Mouse (Mus musculus) liver, embryonic 12.5 days (tissue): ENCODE measurements around the gene Ifitm5. TPM values are rescaled to one million over a fixed set of nuclear protein-coding genes. Genes with fewer than 3 reads are reported as not detected.
A peak's percentile ranks its signal among the peaks of the same experiment; 100 is the strongest.

Experiments used
- ATAC-seq: fragments of 200-750 bp; cut with Nextera tagmentation; 2 replicates; pipeline ENCODE4 v1.8.0; 2017; ENCODE audit warnings: moderate number of reproducible peaks, mild to moderate bottlenecking, moderate library complexity
- H3K27ac ChIP-seq: fragments of 300-500 bp; sonication (generic); 2 replicates; pipeline ENCODE4 v1.5.1; 2016; ENCODE audit warnings: mild to moderate bottlenecking
- H3K27me3 ChIP-seq: fragments of 300-500 bp; sonication (generic); replicated peaks from 2 replicates; pipeline ENCODE4 v1.6.1; 2016; ENCODE audit warnings: mild to moderate bottlenecking, moderate library complexity
- H3K36me3 ChIP-seq: fragments of 300-500 bp; sonication (generic); 2 replicates; pipeline ENCODE4 v1.6.1; 2016; ENCODE audit warnings: mild to moderate bottlenecking, moderate library complexity
- H3K4me1 ChIP-seq: fragments of 300-500 bp; sonication (generic); 2 replicates; pipeline ENCODE4 v1.6.1; 2016
- H3K4me2 ChIP-seq: fragments of 300-500 bp; sonication (generic); 2 replicates; pipeline ENCODE4 v1.6.1; 2016; ENCODE audit warnings: mild to moderate bottlenecking, moderate library complexity
- H3K4me3 ChIP-seq: fragments of 300-500 bp; sonication (generic); 2 replicates; pipeline ENCODE4 v1.5.1; 2016; ENCODE audit warnings: mild to moderate bottlenecking, moderate library complexity
- H3K9ac ChIP-seq: fragments of 300-500 bp; sonication (generic); 2 replicates; pipeline ENCODE4 v1.6.1; 2016; ENCODE audit warnings: mild to moderate bottlenecking, moderate library complexity
- H3K9me3 ChIP-seq: fragments of 300-500 bp; sonication (generic); replicated peaks from 2 replicates; pipeline ENCODE4 v1.6.1; 2016; ENCODE audit warnings: mild to moderate bottlenecking, moderate library complexity
- WGBS: fragments of 180-500 bp; shearing (Covaris S2); methylation state at CpG from one replicate; pipeline ENCODE4 v1.1.7; 2016; ENCODE audit not compliant: insufficient replicate concordance; 5-methylcytosine and 5-hydroxymethylcytosine counted together
- polyA plus RNA-seq: library from polyadenylated mRNA; unstranded; fragments of >200 nt; fragmentation: Nextera tagmentation; extraction: Ambion mirVana; gene quantifications from 2 replicates; pipeline ENCODE4 v1.2.1, GENCODE M21; 2016

Ifitm5 gene
- polyA plus RNA-seq, 1 experiment from 2014 or later: 0.99 TPM

DNA sequence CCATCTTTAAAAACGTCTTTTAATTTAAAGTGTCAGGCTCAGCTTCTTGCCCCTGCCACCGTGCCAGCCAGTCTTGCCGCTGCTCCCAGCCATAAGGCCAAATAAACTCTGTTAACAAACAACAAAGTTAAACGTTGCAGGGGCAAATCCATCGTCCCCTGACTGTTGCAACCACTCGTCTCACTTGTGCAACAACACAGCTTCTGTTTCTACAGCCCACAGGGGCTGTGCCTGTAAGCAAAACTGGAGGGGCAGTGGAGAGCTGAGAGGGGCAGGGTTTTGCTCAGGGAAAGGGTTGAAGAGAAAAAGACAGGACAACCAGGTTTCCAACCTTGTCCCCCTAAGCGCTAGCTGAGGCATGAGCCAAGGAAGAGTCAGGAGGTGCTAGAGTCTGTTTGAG is 41.9 kb downstream of the Ifitm5 start:
- no peak for ATAC-seq
- no peak overlapping the region for H3K9ac ChIP-seq
- H3K9me3 ChIP-seq: no peaks in the 10 kb centered on the region
- H3K4me1 ChIP-seq: peaks cover 21% of the 10 kb centered on the region
- no peaks in the 10 kb centered on the region for H3K36me3 ChIP-seq
- WGBS: 36% methylated on average over 7 of the region's 7 CpGs
- peaks cover 3% of the 10 kb centered on the region; the same call in 1 of the 2 replicates for H3K27me3 ChIP-seq
- no peak overlapping the region for H3K4me3 ChIP-seq
- H3K4me2 ChIP-seq: peak overlapping the region; percentile 68
- peak overlapping the region; percentile 51 for H3K27ac ChIP-seq

DNA sequence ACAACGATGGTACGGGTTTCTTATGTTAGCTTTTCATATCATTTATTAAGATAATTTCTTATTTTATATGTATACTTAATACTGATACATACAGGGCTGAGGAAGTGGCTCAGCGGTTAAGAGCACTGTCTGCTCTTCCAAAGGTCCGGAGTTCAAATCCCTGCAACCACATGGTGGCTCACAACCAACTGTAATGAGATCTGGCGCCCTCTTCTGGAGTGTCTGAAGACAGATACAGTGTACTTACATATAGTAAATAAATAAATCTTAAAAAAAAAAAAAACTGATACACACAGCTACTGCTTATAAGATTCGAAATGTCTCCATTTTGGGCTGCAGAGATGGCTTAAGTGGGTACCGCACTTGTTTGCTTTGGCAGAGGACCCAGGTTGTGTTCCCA is 42.4 kb downstream of the Ifitm5 start:
- peaks cover 19% of the 10 kb centered on the region for H3K4me1 ChIP-seq
- no peaks in the 10 kb centered on the region for H3K9me3 ChIP-seq
- no peaks in the 10 kb centered on the region for H3K36me3 ChIP-seq
- H3K4me2 ChIP-seq: no peak overlapping the region
- ATAC-seq: no peak
- no peak overlapping the region for H3K4me3 ChIP-seq
- peaks cover 3% of the 10 kb centered on the region; the same call in 1 of the 2 replicates for H3K27me3 ChIP-seq
- WGBS: 69% methylated on average over 7 of the region's 7 CpGs
- H3K9ac ChIP-seq: no peak overlapping the region
- peak overlapping the region; percentile 51 for H3K27ac ChIP-seq

DNA sequence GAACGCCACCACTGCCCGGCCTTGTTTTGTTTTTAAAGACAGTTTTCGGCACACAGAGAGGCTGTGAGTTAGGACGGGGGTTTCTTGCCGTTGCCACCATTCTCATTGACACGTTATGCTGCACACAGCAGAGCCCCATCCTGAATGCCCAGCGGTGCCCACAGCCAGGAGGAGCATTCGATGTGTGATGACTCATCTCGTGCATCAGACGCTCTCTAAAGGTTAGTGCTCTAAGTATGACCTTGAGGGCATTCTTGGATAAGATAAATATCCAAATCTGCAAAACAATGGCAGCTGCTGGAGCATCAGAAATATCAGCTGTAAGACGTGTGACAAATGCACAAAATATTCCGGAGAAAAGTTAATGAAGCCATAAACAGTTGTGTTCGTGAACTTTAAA is 43.0 kb downstream of the Ifitm5 start:
- H3K27ac ChIP-seq: no peak overlapping the region
- no peak overlapping the region for H3K4me2 ChIP-seq
- peaks cover 14% of the 10 kb centered on the region; the same call in 1 of the 2 replicates for H3K4me1 ChIP-seq
- H3K9ac ChIP-seq: no peak overlapping the region
- no peak overlapping the region for H3K4me3 ChIP-seq
- ATAC-seq: no peak
- 70% methylated on average over 13 of the region's 13 CpGs for WGBS
- H3K27me3 ChIP-seq: peaks cover 3% of the 10 kb centered on the region; the same call in 1 of the 2 replicates
- no peaks in the 10 kb centered on the region for H3K9me3 ChIP-seq
- H3K36me3 ChIP-seq: no peaks in the 10 kb centered on the region

DNA sequence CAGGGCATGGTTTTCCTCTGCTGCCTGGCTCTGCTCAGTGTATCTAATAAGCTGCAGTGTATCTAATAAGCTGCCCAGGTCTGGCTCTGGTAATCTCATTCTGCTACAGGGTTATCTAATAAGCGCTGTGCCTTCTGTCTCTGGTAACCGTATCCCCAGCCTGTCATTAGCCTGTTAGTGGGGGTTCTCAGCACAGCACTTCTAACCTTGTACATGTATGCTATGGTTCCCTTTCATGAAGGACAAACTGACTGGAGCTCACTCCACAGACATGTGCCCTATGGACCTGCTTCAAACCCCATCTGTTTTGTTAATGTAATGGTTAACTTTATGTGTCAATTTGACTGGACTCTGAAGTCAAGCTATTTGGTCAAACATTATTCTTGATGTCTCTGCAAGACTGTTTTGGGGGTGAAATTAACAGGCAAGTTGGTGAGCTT is 44.4 kb downstream of the Ifitm5 start:
- H3K9me3 ChIP-seq: no peaks in the 10 kb centered on the region
- no peaks in the 10 kb centered on the region for H3K36me3 ChIP-seq
- peak; percentile 46; the same call in 1 of the 2 replicates for ATAC-seq
- peak overlapping the region; percentile 28; the same call in 1 of the 2 replicates for H3K4me2 ChIP-seq
- H3K4me1 ChIP-seq: peaks cover 14% of the 10 kb centered on the region; the same call in 1 of the 2 replicates
- H3K9ac ChIP-seq: no peak overlapping the region
- peak overlapping the region; percentile 54 for H3K27ac ChIP-seq
- H3K4me3 ChIP-seq: no peak overlapping the region
- WGBS: 31% methylated on average over 2 of the region's 2 CpGs
- no peaks in the 10 kb centered on the region; the same call in 1 of the 2 replicates for H3K27me3 ChIP-seq

DNA sequence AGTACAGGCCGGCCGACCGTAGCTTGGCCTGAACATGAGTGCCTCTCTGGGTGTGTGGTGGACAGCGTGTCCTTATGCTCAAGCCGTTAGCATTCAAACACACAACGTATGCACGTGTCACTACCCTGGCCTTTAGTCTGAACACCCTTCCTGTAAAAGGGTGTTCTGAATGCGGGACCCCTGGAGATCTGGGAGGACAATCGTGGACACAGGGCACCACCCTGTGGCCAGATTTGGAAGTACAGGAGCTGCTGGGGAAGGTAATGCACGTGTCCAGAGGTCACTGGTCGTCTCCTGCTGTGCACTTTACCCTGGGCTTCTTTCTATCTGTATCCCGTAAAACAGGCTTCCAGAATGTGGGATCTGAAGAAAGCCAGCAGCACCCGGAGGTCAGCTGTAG is 46.9 kb downstream of the Ifitm5 start:
- no peak overlapping the region for H3K9ac ChIP-seq
- WGBS: 24% methylated on average over 13 of the region's 13 CpGs
- peaks cover 2% of the 10 kb centered on the region; the same call in 1 of the 2 replicates for H3K4me1 ChIP-seq
- no peak overlapping the region for H3K4me3 ChIP-seq
- no peaks in the 10 kb centered on the region for H3K9me3 ChIP-seq
- H3K36me3 ChIP-seq: peaks cover 14% of the 10 kb centered on the region
- no peak overlapping the region for H3K4me2 ChIP-seq
- H3K27ac ChIP-seq: no peak overlapping the region
- H3K27me3 ChIP-seq: no peaks in the 10 kb centered on the region
- ATAC-seq: peak; percentile 36

DNA sequence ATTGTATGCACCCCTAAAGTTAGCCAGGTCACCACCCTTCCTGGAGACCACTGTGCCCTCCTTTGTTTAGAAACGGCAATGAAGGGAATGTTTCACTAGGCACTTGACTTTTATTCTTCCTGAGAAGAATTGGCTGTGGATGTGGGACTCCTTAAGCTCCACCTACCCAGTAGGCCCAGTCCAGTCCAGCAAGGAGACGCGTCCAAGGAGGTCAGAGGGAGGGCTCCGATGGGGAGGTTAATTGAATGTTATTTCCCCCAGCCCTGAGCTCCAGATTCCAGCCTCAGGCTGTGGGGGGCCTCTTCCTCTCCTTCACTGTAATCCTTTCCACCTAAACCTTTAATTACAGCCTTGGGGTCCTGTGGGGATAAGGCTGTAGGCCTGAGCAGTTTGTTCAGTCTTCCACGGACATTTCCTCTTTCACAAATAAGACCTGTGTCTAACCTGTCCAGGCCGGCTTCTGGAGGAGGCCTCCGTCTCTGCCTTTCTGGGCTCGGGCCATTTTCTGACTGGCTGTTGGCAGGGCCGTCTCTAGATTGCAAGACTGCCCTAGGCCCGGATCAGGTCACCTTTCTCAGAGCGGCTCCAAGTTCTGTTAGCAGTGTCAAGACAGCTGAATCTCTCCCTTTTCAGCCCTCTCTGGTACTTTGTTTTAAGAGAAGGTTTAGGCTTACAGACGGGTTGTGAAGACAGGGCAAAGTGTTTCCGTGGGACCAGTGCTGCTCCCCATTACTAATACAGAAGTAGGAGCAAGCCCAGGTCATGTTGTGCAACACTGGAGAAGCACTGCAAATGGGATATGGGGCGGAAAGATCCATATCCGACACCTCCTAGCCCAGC is 47.8 kb downstream of the Ifitm5 start:
- no peaks in the 10 kb centered on the region for H3K4me1 ChIP-seq
- H3K4me2 ChIP-seq: no peak overlapping the region
- H3K9ac ChIP-seq: no peak overlapping the region
- no peak for ATAC-seq
- whole genome bisulfite sequencing: 74% methylated on average over 15 of the region's 15 CpGs
- H3K27me3 ChIP-seq: no peaks in the 10 kb centered on the region
- H3K4me3 ChIP-seq: no peak overlapping the region
- H3K36me3 ChIP-seq: peaks cover 24% of the 10 kb centered on the region
- H3K9me3 ChIP-seq: no peaks in the 10 kb centered on the region
- no peak overlapping the region for H3K27ac ChIP-seq

DNA sequence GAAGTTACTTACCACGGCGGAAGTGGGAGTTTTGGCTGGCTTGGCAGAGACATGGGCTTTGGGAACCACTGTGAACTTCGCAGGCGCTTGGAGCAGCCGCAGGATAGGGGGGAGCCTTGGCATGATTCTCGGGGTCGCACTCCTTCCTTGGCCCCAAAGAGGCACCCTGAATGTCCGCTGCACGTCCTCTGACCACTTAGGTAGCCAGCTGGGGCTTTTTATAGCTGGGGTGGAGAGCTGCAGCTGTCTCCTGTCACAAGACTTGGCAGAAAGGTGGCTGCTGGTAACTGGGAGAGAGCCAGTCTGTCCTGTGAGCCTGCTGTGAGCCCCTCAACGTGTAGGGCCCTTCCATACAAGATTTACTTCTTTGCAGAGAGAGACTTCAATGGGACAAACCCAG is 49.9 kb downstream of the Ifitm5 start, which contains the start of gene Cox8b:
TSS of gene Cox8b (minus strand) at position 227 of the 400 bp plus-strand sequence.
- H3K4me1 ChIP-seq: no peaks in the 10 kb centered on the region
- H3K27me3 ChIP-seq: no peaks in the 10 kb centered on the region
- H3K36me3 ChIP-seq: peaks cover 42% of the 10 kb centered on the region
- H3K27ac ChIP-seq: no peak within 1 kb of the TSS
- 69% methylated on average over 10 of the region's 10 CpGs for WGBS
- H3K9me3 ChIP-seq: no peaks in the 10 kb centered on the region
- no peak within 1 kb of the TSS for H3K4me3 ChIP-seq
- H3K4me2 ChIP-seq: no peak within 1 kb of the TSS
- no peak for ATAC-seq
- no peak within 1 kb of the TSS for H3K9ac ChIP-seq

DNA sequence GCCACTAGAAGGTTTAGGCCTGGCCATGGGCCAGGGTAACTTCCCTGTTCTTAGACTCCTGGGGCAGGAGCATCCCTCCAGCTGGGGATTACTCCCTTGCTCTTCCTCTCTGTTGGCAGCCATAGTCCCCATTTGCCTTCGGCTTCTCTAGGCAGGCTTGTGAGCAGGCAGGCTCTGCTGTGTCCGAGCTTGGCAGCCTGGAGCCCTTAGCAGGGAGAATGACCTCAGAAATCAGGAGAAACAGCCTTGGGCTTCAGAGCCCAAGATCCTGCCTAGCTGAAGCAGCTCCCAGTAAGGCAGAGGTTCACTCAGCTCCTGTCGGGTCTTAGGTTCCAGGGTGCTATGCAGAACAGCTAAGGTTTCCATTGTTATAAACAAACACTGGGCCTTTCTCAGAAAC is 51.0 kb downstream of the Ifitm5 start:
- Histone ChIP-seq H3K9ac (no peak overlapping the region), H3K4me2 (no peak overlapping the region), H3K36me3 (peaks cover 52% of the 10 kb centered on the region), H3K27ac (no peak overlapping the region), H3K4me3 (no peak overlapping the region), H3K4me1 (no peaks in the 10 kb centered on the region), H3K9me3 (no peaks in the 10 kb centered on the region), H3K27me3 (no peaks in the 10 kb centered on the region)
- ATAC-seq: no peak
- 75% methylated on average over 3 of the region's 3 CpGs for WGBS

Other genes with a start within 250 kb of the Ifitm5 start
- gene Cyp2e1, start 186.6 kb downstream of the Ifitm5 start, polyA plus RNA-seq: not detected in 2 replicates
- 0.15 TPM in 1 of 2 replicates, not detected in the other for gene Syce1, start 162.4 kb downstream of the Ifitm5 start, polyA plus RNA-seq
- 0.43 and 0.51 TPM in 2 replicates for gene Zfp941, start 128.1 kb downstream of the Ifitm5 start, polyA plus RNA-seq
- 4.5 and 4.6 TPM in 2 replicates for gene Urah, start 115.3 kb downstream of the Ifitm5 start, polyA plus RNA-seq
- not detected in 2 replicates for gene Scgb1c1, start 104.7 kb downstream of the Ifitm5 start, polyA plus RNA-seq
- gene Odf3, start 102.5 kb downstream of the Ifitm5 start, polyA plus RNA-seq: 0.07 TPM in 1 of 2 replicates, not detected in the other
- not detected in 2 replicates for gene Gm45785, start 94.0 kb downstream of the Ifitm5 start, polyA plus RNA-seq
- gene Ric8a, start 93.3 kb downstream of the Ifitm5 start, polyA plus RNA-seq: 30.7 and 33.8 TPM in 2 replicates
- gene Bet1l, start 92.7 kb downstream of the Ifitm5 start, polyA plus RNA-seq: 17.4 and 18.0 TPM in 2 replicates
- gene Psmd13, start 68.3 kb downstream of the Ifitm5 start, polyA plus RNA-seq: 204 and 213 TPM in 2 replicates
- 16.0 and 18.1 TPM in 2 replicates for gene Sirt3, start 68.0 kb downstream of the Ifitm5 start, polyA plus RNA-seq
- gene Cox8b, start 49.8 kb downstream of the Ifitm5 start, polyA plus RNA-seq: not detected in 2 replicates
- gene Nlrp6, start 29.4 kb downstream of the Ifitm5 start, polyA plus RNA-seq: 1.1 and 1.4 TPM in 2 replicates
- gene Pgghg, start 8.9 kb downstream of the Ifitm5 start, polyA plus RNA-seq: 7.8 and 7.9 TPM in 2 replicates
- gene Gm45717, start 5.6 kb upstream of the Ifitm5 start, polyA plus RNA-seq: not detected in 2 replicates
- 355 TPM in 2 replicates for gene Ifitm2, start 5.7 kb upstream of the Ifitm5 start, polyA plus RNA-seq
- gene Ifitm1, start 16.9 kb upstream of the Ifitm5 start, polyA plus RNA-seq: 19.5 and 23.4 TPM in 2 replicates
- gene Ifitm3, start 60.5 kb upstream of the Ifitm5 start, polyA plus RNA-seq: 35.7 TPM in 2 replicates
- 1.4 and 2.7 TPM in 2 replicates for gene Ifitm6, start 67.6 kb upstream of the Ifitm5 start, polyA plus RNA-seq
- not detected in 2 replicates for gene Gm17387, start 78.8 kb upstream of the Ifitm5 start, polyA plus RNA-seq
- gene B4galnt4, start 110.8 kb upstream of the Ifitm5 start, polyA plus RNA-seq: 1.9 and 2.3 TPM in 2 replicates
- 0.71 and 1.1 TPM in 2 replicates for gene Pkp3, start 127.9 kb upstream of the Ifitm5 start, polyA plus RNA-seq
- gene Sigirr, start 150.3 kb upstream of the Ifitm5 start, polyA plus RNA-seq: 16.0 and 16.5 TPM in 2 replicates
- gene Ano9, start 167.5 kb upstream of the Ifitm5 start, polyA plus RNA-seq: 0.15 and 0.19 TPM in 2 replicates
- 159 and 164 TPM in 2 replicates for gene Ptdss2, start 172.1 kb upstream of the Ifitm5 start, polyA plus RNA-seq
- gene Rnh1, start 222.6 kb upstream of the Ifitm5 start, polyA plus RNA-seq: 55.0 and 65.0 TPM in 2 replicates
- 124 and 125 TPM in 2 replicates for gene Hras, start 243.7 kb upstream of the Ifitm5 start, polyA plus RNA-seq
- gene Lrrc56, start 243.9 kb upstream of the Ifitm5 start, polyA plus RNA-seq: 16.4 and 17.9 TPM in 2 replicates